Mouse (Mus musculus): ENCODE results near the gene Ercc1.

GRCm38 (mm10) chr7:19328425-19328824 lies 16.2 kb upstream of the Ercc1 start:
- TF ChIP-seq CTCF (IDR thresholded peaks at IDR 0.05; ENCODE audit: low read depth): peak; percentile 55
- no peak for TF ChIP-seq EP300 (IDR thresholded peaks at IDR 0.05; ENCODE audit: low read depth)
